Mouse (Mus musculus) forebrain, embryonic 16.5 days (tissue): Measurements from ENCODE around the gene Slc25a39. TPM values are rescaled to one million over a fixed set of nuclear protein-coding genes. Genes with fewer than 3 reads are reported as not detected.

Source experiments
- microRNA-seq: library from miRNA; unstranded; fragments of <30 nt; microRNA quantifications from one replicate; pipeline ENCODE4, GENCODE M21; 2017
- polyA plus RNA-seq: library from polyadenylated mRNA; unstranded; fragments of >200 nt; fragmentation: Nextera tagmentation; extraction: Ambion mirVana; gene quantifications from 2 replicates; pipeline ENCODE4 v1.2.1, GENCODE M21; 2015

Slc25a39 gene
- polyA plus RNA-seq, 1 experiment from 2014 or later = 143 TPM

Small RNAs within 50 kb of the gene (microRNA-seq; reads per million reads assigned to microRNA genes)
- gene Mir6930 = not detected

Other genes starting within 250 kb of the Slc25a39 start
- gene Lsm12, start 222.7 kb downstream of the Slc25a39 start, polyA plus RNA-seq = 103 and 123 TPM in 2 replicates
- gene G6pc3, start 218.3 kb downstream of the Slc25a39 start, polyA plus RNA-seq = 21.5 and 26.2 TPM in 2 replicates
- 124 and 136 TPM in 2 replicates for gene Hdac5, start 177.8 kb downstream of the Slc25a39 start, polyA plus RNA-seq
- gene BC030867, start 159.1 kb downstream of the Slc25a39 start, polyA plus RNA-seq = 5.4 and 5.5 TPM in 2 replicates
- not detected in 2 replicates for gene Asb16, start 139.2 kb downstream of the Slc25a39 start, polyA plus RNA-seq
- gene Tmub2, start 123.0 kb downstream of the Slc25a39 start, polyA plus RNA-seq = 75.8 and 78.7 TPM in 2 replicates
- gene Atxn7l3, start 111.3 kb downstream of the Slc25a39 start, polyA plus RNA-seq = 28.5 and 29.5 TPM in 2 replicates
- gene Ubtf, start 88.2 kb downstream of the Slc25a39 start, polyA plus RNA-seq = 99.1 and 116 TPM in 2 replicates
- gene Slc4a1, start 41.7 kb downstream of the Slc25a39 start, polyA plus RNA-seq = 2.0 and 2.9 TPM in 2 replicates
- gene Rundc3a, start 14.5 kb downstream of the Slc25a39 start, polyA plus RNA-seq = 129 and 156 TPM in 2 replicates
- 68.0 and 72.8 TPM in 2 replicates for gene Grn, start 22.4 kb upstream of the Slc25a39 start, polyA plus RNA-seq
- 16.1 and 17.8 TPM in 2 replicates for gene Fam171a2, start 39.7 kb upstream of the Slc25a39 start, polyA plus RNA-seq
- 3.6 and 6.6 TPM in 2 replicates for gene Itga2b, start 62.2 kb upstream of the Slc25a39 start, polyA plus RNA-seq
- gene Gpatch8, start 148.4 kb upstream of the Slc25a39 start, polyA plus RNA-seq = 66.6 and 88.1 TPM in 2 replicates
- 6.4 and 8.3 TPM in 2 replicates for gene Gm11627, start 171.5 kb upstream of the Slc25a39 start, polyA plus RNA-seq
- gene Fzd2, start 196.4 kb upstream of the Slc25a39 start, polyA plus RNA-seq = 12.0 and 13.5 TPM in 2 replicates